Mouse (Mus musculus) lung, postnatal 0 days (tissue): ENCODE measurements at regions not wholly inside any gene's neighbourhood (a gene's known extent, or its start where the extent isn't known, plus 50 kb on each side); places are given as distances from the start of the nearest gene placed in this dataset.

Source experiments
- ATAC-seq: fragments of 200-750 bp; cut with Nextera tagmentation; 2 replicates; pipeline ENCODE4 v1.8.0; 2017; ENCODE audit warnings: moderate library complexity
- DNase-seq: peaks from one replicate; pipeline ENCODE4 v3.0.0-alpha.2; 2016; ENCODE audit warnings: low spot score
- H3K27ac ChIP-seq: fragments of 300-500 bp; sonication (generic); 2 replicates; pipeline ENCODE4 v1.5.1; 2014; ENCODE audit warnings: antibody characterized with exemption, mild to moderate bottlenecking, low read length, mixed read lengths
- H3K27me3 ChIP-seq: fragments of 300-500 bp; sonication (generic); replicated peaks from 2 replicates; pipeline ENCODE4 v1.6.1; 2014; ENCODE audit warnings: low read length, mixed read lengths; ENCODE audit not compliant: insufficient read depth
- H3K36me3 ChIP-seq: fragments of 300-500 bp; sonication (generic); 2 replicates; pipeline ENCODE4 v1.6.1; 2014; ENCODE audit warnings: low read length, mixed read lengths; ENCODE audit not compliant: insufficient read depth
- H3K4me1 ChIP-seq: fragments of 300-500 bp; sonication (generic); 2 replicates; pipeline ENCODE4 v1.6.1; 2014; ENCODE audit warnings: antibody characterized with exemption, low read depth, low read length, mixed read lengths; ENCODE audit not compliant: insufficient read depth
- H3K4me2 ChIP-seq: fragments of 300-500 bp; sonication (generic); replicated peaks from 2 replicates; pipeline ENCODE4 v1.6.1; 2014; ENCODE audit warnings: low read depth, mild to moderate bottlenecking, low read length, moderate library complexity, mixed read lengths
- H3K4me3 ChIP-seq: fragments of 300-500 bp; sonication (generic); 2 replicates; pipeline ENCODE4 v1.5.1; 2014; ENCODE audit warnings: low read depth, low read length
- H3K9ac ChIP-seq: fragments of 300-500 bp; sonication (generic); replicated peaks from 2 replicates; pipeline ENCODE4 v1.6.1; 2014; ENCODE audit warnings: low read depth, mild to moderate bottlenecking
- H3K9me3 ChIP-seq: fragments of 300-500 bp; sonication (generic); 2 replicates; pipeline ENCODE4 v1.6.1; 2016; ENCODE audit warnings: low read length, mixed read lengths
- CTCF ChIP-seq: IDR thresholded peaks from 2 replicates; pipeline ENCODE4 v1.5.1; 2016; ENCODE audit warnings: antibody characterized with exemption, mild to moderate bottlenecking
- EP300 ChIP-seq: IDR thresholded peaks from 2 replicates; pipeline ENCODE4 v1.6.1; 2016; ENCODE audit warnings: antibody characterized with exemption, mild to moderate bottlenecking, control low read depth
- WGBS: fragments of 180-500 bp; shearing (Covaris S2); extraction: QIAGEN DNeasy Blood & Tissue Kit; methylation state at CpG from one replicate; pipeline ENCODE4 v1.1.7; 2014; 5-methylcytosine and 5-hydroxymethylcytosine counted together

DNA sequence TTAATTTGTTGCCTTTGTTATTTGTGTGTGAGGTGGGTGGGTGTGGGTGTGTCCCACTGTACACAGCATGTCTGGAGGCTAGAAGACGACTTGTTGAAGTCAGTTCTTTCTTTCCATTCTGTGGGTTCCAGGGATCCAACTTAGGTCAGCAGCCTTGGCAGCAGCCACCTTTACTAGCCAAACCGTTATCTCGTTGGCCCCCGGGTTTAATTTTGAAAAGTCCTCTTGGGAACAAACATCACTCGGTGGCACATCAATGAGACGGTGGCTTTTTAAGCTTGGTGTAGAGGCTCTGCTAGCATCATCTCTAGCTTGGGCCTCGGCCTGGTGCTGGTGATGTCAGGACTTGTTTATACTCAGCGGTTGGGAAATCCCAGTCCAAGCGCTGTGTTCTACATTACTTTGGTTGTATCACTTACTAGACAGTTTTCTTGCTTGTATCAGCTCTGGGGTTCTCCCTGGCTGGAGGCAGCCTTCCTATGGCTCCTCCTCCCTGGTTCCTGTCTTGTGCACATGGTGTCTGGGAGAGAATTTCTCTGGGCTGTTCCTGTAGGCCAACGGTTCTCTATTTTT is 217.6 kb downstream of the Tle3 start:
- no peak overlapping the region for H3K9ac ChIP-seq
- H3K27me3 ChIP-seq: no peaks in the 10 kb centered on the region
- no peak overlapping the region for H3K27ac ChIP-seq
- ATAC-seq (no peak), DNase-seq (peak; percentile 13)
- TF ChIP-seq CTCF (no peak), EP300 (no peak)
- 79% methylated on average over 10 of the region's 10 CpGs for WGBS
- H3K9me3 ChIP-seq: no peaks in the 10 kb centered on the region
- H3K4me3 ChIP-seq: no peak overlapping the region
- H3K4me1 ChIP-seq: no peaks in the 10 kb centered on the region
- H3K4me2 ChIP-seq: no peak overlapping the region
- no peaks in the 10 kb centered on the region for H3K36me3 ChIP-seq

DNA sequence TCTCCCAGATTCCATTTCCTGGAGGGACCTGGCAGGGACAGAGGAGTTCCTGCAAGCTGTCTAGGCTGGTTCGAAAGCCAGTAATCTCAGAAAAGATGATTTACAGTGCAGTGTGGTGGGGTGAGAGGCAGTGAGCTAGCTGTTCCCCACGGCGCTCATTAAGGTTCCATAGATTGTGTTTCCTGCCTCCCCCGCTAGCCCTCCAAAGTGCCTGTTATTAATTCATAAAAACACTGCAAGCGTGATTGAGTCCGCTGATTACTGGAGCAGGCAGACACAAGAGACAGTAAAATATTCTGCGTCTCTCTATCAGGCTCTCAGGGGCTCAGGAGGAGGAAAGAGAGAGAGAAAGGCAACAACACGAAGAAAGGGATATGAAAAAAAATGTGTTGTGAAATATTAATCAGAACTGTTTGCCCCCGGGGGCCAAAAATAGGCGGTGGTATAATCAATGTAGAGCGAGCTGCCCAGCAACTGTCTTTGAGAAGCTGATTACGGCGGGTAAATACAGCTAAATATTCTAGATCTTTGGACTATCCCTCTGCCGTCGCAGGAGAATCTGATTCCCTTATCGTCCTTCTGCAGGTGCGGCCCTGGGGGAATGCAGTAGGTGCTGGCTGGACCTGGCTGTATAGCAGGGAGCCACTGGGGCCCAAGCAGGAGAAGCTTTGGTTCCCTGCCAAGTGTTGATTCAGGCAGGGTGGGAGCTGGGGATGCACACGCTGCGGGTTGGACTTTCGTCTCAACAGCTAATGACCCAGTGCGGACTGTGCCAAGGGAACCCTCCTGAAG is 211.3 kb downstream of the Tle3 start:
- Histone ChIP-seq H3K4me3 (no peak overlapping the region), H3K4me1 (no peaks in the 10 kb centered on the region), H3K9me3 (no peaks in the 10 kb centered on the region), H3K27me3 (no peaks in the 10 kb centered on the region), H3K27ac (no peak overlapping the region), H3K9ac (no peak overlapping the region), H3K4me2 (no peak overlapping the region), H3K36me3 (no peaks in the 10 kb centered on the region)
- no peak for ATAC-seq
- TF ChIP-seq EP300 (no peak), CTCF (no peak)
- no peak for DNase-seq
- 56% methylated on average over 21 of the region's 21 CpGs for WGBS

DNA sequence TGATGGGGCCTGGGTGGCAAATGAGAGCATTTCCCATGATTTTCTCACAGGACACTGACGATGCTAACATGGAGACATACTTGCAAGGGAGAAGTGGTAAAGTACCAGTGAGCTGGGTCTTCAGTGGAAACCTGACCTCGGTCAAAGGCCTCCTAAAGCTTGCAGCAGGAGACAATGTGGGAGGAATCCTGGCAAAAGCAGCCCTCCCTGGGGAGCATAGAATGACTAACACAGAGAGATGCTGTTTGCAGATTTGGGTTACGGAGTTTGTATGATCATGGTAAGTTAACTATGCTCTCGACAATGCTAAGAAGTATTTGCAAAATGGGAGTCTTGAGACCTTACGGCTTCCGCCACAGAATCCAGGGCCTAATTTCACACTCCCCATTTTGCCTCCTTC is 208.9 kb downstream of the Tle3 start:
- ATAC-seq: no peak
- H3K27ac ChIP-seq: no peak overlapping the region
- H3K9ac ChIP-seq: no peak overlapping the region
- TF ChIP-seq CTCF (no peak), EP300 (no peak)
- H3K4me1 ChIP-seq: no peaks in the 10 kb centered on the region
- no peak for DNase-seq
- no peaks in the 10 kb centered on the region for H3K36me3 ChIP-seq
- H3K4me3 ChIP-seq: no peak overlapping the region
- WGBS: 83% methylated on average over 6 of the region's 6 CpGs
- no peaks in the 10 kb centered on the region for H3K9me3 ChIP-seq
- no peak overlapping the region for H3K4me2 ChIP-seq
- no peaks in the 10 kb centered on the region for H3K27me3 ChIP-seq

DNA sequence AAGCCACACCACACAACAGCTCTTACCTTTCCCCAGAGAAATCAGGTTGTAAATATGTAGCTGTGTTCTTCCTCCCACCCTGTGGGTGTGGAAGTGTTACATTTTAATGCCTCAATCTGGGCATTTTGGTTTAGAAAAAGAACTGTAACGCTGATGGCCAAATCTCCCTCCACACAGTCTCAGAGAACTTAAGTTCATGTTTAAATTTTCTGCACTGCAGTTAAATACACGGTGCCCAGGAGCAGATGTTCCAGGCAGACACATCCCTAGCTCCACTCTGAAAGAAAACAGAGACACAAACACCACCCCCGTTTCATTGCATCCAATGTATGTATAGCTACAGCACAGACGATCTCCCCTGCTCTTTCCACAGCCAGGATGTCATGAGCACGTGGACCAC is 206.1 kb downstream of the Tle3 start:
- no peak for DNase-seq
- no peak overlapping the region for H3K27ac ChIP-seq
- H3K27me3 ChIP-seq: no peaks in the 10 kb centered on the region; the same call in 1 of the 2 replicates
- H3K36me3 ChIP-seq: no peaks in the 10 kb centered on the region
- no peaks in the 10 kb centered on the region for H3K4me1 ChIP-seq
- no peak overlapping the region for H3K9ac ChIP-seq
- WGBS: 72% methylated on average over 5 of the region's 5 CpGs
- no peak overlapping the region for H3K4me3 ChIP-seq
- no peak overlapping the region for H3K4me2 ChIP-seq
- no peaks in the 10 kb centered on the region for H3K9me3 ChIP-seq
- no peak for TF ChIP-seq EP300
- no peak for TF ChIP-seq CTCF
- ATAC-seq: no peak

DNA sequence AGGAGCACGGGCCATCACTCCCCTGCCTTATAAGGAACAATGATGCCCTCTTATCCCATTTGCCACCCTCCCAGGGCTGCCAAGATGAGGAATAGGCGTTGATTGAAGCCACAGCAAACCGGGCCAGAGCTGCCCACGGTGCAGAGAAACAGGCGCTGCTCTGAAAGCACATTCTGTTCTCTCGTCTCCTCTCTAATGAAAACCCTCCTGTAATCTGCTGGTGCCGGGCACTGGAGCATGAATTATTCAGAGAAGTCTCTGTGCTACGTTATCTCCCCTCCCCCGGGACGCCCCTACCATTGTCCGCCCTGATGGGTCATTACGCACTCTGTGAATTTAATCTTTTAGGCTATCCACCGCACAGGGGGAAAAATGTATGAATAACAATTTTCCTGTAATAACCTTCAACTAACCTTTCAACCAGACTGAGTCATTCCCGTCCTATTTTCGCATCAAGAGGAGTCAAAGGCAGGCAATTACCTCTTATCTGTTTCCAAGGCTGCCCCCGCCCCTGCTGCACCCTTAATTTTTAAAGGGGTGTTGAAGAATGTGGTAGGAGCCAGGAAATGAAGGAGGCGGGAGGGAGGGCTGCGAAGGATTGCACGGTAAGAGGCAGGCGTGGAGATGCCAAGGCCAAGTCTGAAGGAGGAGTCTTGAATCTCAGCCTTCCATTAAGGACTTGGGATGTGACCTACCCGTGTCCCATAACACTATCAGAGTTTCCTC is 201.6 kb downstream of the Tle3 start:
- no peak overlapping the region for H3K27ac ChIP-seq
- no peaks in the 10 kb centered on the region; the same call in 1 of the 2 replicates for H3K27me3 ChIP-seq
- DNase-seq (no peak), ATAC-seq (no peak)
- WGBS: 46% methylated on average over 21 of the region's 21 CpGs
- H3K4me3 ChIP-seq: no peak overlapping the region
- H3K36me3 ChIP-seq: no peaks in the 10 kb centered on the region
- no peaks in the 10 kb centered on the region for H3K4me1 ChIP-seq
- TF ChIP-seq EP300 (no peak), CTCF (no peak)
- no peak overlapping the region for H3K4me2 ChIP-seq
- H3K9ac ChIP-seq: no peak overlapping the region
- H3K9me3 ChIP-seq: no peaks in the 10 kb centered on the region

DNA sequence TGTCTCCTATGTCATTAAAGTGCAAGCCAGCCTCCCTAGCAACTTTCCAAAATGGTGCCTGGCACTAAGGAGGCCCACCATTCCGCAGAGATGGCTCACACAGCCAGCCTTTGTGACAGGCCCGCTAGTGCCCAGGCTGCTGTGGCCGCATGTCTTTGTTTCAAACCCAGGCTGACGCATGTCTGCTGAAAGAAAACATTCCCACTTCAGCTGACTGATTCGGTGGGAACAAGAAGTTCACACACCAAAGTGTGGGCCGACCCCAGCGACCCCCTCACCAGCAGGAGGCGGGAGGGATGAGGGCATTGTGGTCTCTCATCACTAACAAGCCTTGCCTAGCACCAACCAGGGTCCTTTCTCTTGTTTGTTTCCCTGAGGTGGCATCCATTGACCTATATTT is 190.9 kb downstream of the Tle3 start:
- Histone ChIP-seq H3K4me1 (no peaks in the 10 kb centered on the region), H3K27ac (no peak overlapping the region), H3K27me3 (no peaks in the 10 kb centered on the region; the same call in 1 of the 2 replicates), H3K4me3 (no peak overlapping the region), H3K4me2 (no peak overlapping the region), H3K9me3 (no peaks in the 10 kb centered on the region), H3K9ac (no peak overlapping the region), H3K36me3 (no peaks in the 10 kb centered on the region)
- 54% methylated on average over 8 of the region's 8 CpGs for WGBS
- no peak for TF ChIP-seq EP300
- TF ChIP-seq CTCF: no peak
- ATAC-seq (no peak), DNase-seq (no peak)
